Mouse (Mus musculus): ENCODE data around the gene Ccdc187.

DNA sequence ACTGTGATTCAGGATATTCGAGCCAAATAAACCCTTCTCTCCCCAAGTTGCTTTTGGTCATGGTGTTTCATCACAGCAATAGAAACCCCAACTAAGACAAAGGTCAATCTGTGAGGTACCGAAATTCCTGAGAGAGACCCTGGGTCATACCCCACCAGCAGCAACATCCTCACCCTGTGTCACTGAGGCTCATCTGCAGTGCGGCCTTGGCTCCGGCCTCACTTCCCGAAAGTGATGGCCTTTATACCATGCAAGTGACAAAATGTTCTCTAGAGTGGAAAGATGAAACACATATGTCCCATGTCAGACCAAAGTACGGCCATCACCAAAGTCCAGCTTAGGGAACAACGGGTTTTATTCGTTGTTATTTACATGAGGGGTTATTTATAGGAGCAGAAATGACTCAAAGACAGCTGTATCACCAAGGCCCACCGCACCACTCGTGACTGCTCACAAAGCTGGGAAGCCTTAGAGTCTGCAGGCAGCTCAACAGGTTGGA, 7.7 kb upstream of the Ccdc187 start:
- TF ChIP-seq ZNF384 (IDR thresholded peaks at IDR 0.05; ENCODE audit: low read depth, low read length) (no peak), ZC3H11A (IDR thresholded peaks at IDR 0.05; ENCODE audit: borderline replicate concordance, low read depth, low read length) (no peak), MAFK (IDR thresholded peaks at IDR 0.05; ENCODE audit: insufficient read depth, low read depth, low read length) (no peak), CHD2 (IDR thresholded peaks at IDR 0.05; ENCODE audit: low read depth, low read length) (no peak), HCFC1 (IDR thresholded peaks at IDR 0.05; ENCODE audit: borderline replicate concordance, insufficient read depth, low read length) (no peak)
